Mouse (Mus musculus) myocyte (in vitro differentiated cells): ENCODE measurements around the gene Plekhs1. TPM values are rescaled to one million over a fixed set of nuclear protein-coding genes. Genes with fewer than 3 reads are reported as not detected.

ENCODE experiments used
- H3K27me3 ChIP-seq: one replicate; pipeline ENCODE4 v1.6.1; 2011; ENCODE audit not compliant: control insufficient read depth, insufficient read depth, insufficient read length
- H3K36me3 ChIP-seq: one replicate; pipeline ENCODE4 v1.6.1; 2011; ENCODE audit not compliant: control insufficient read depth, insufficient read depth
- H3K4me2 ChIP-seq: one replicate; pipeline ENCODE4 v1.6.1; 2011; ENCODE audit warnings: low read depth, control low read depth
- H3K4me3 ChIP-seq: one replicate; pipeline ENCODE4 v1.5.1; 2011; ENCODE audit warnings: mild to moderate bottlenecking, control low read depth, moderate library complexity
- H3K79me2 ChIP-seq: one replicate; pipeline ENCODE4 v1.6.1; 2011; ENCODE audit not compliant: control insufficient read depth, insufficient read depth
- H3ac ChIP-seq: one replicate; pipeline ENCODE4 v1.6.1; 2011; ENCODE audit not compliant: control insufficient read depth, insufficient read length
- CEBPB ChIP-seq: IDR thresholded peaks from 2 replicates; pipeline ENCODE4 v1.6.1; 2011; ENCODE audit warnings: mild to moderate bottlenecking, moderate library complexity; ENCODE audit not compliant: poor library complexity, insufficient read depth, severe bottlenecking
- E2F4 ChIP-seq: IDR thresholded peaks from one replicate; pipeline ENCODE4 v1.6.1; 2011; ENCODE audit warnings: mild to moderate bottlenecking, control low read depth, moderate library complexity; ENCODE audit not compliant: insufficient read depth
- MAX ChIP-seq: IDR thresholded peaks from one replicate; pipeline ENCODE4 v1.6.1; 2011; ENCODE audit warnings: low read depth, mild to moderate bottlenecking, control low read depth
- MYOD1 ChIP-seq, 3 experiments: IDR thresholded peaks; one replicate each; pipeline ENCODE4 v1.6.1; 2011; ENCODE audit warnings: control low read depth in 2 of 3, low read depth in 2 of 3, mild to moderate bottlenecking in 2 of 3, moderate library complexity in 1 of 3; ENCODE audit not compliant: insufficient read length in 2 of 3, control insufficient read depth in 1 of 3
- MYOG ChIP-seq, 3 experiments: IDR thresholded peaks; one replicate each; pipeline ENCODE4 v1.6.1; 2011; ENCODE audit warnings: control low read depth in 2 of 3, low read depth in 2 of 3, mild to moderate bottlenecking in 2 of 3; ENCODE audit not compliant: insufficient read length in 2 of 3, control insufficient read depth in 1 of 3, insufficient read depth in 1 of 3
- POLR2A ChIP-seq: IDR thresholded peaks from one replicate; pipeline ENCODE4 v1.6.1; 2011; ENCODE audit warnings: low read depth, mild to moderate bottlenecking, control low read depth, moderate library complexity; ENCODE audit not compliant: insufficient read length
- POLR2AphosphoS2 ChIP-seq: IDR thresholded peaks from one replicate; pipeline ENCODE4 v1.6.1; 2011; ENCODE audit warnings: low read depth, control low read depth; ENCODE audit not compliant: insufficient read length
- REST ChIP-seq: IDR thresholded peaks from one replicate; pipeline ENCODE4 v1.6.1; 2011; ENCODE audit warnings: mild to moderate bottlenecking, control low read depth, moderate library complexity; ENCODE audit not compliant: insufficient read depth, insufficient read length
- SRF ChIP-seq: IDR thresholded peaks from one replicate; pipeline ENCODE4 v1.6.1; 2011; ENCODE audit warnings: low read depth; ENCODE audit not compliant: control insufficient read depth, insufficient read length
- TCF12 ChIP-seq: IDR thresholded peaks from one replicate; pipeline ENCODE4 v1.6.1; 2011; ENCODE audit warnings: mild to moderate bottlenecking, control low read depth; ENCODE audit not compliant: poor library complexity, insufficient read depth, severe bottlenecking
- TCF3 ChIP-seq: IDR thresholded peaks from one replicate; pipeline ENCODE4 v1.6.1; 2011; ENCODE audit warnings: low read depth, control low read depth; ENCODE audit not compliant: insufficient read length
- USF1 ChIP-seq: IDR thresholded peaks from one replicate; pipeline ENCODE4 v1.6.1; 2011; ENCODE audit warnings: low read depth, mild to moderate bottlenecking, control low read depth, moderate library complexity
- polyA plus RNA-seq: library from polyadenylated mRNA; unstranded; fragments of >200 nt; fragmentation: generic; extraction: Trizol; gene quantifications from one replicate; pipeline ENCODE4 v1.2.1, GENCODE M21; 2012; ENCODE audit warnings: missing spikeins

Gene Plekhs1
- polyA plus RNA-seq, 1 experiment, result 0.04 TPM

- no peaks in the 10 kb centered on the region for H3K79me2 ChIP-seq
- H3ac ChIP-seq, result no peak overlapping the region
- TF ChIP-seq REST (no peak), E2F4 (no peak), MYOD1 (IDR thresholded peaks at IDR 0.05; ENCODE audit: control insufficient read depth in 1 of 3, insufficient read length in 2 of 3, low read depth in 2 of 3) (no peak), TCF3 (no peak), USF1 (no peak), TCF12 (no peak), SRF (no peak), POLR2A (no peak), MYOG (IDR thresholded peaks at IDR 0.05; ENCODE audit: control insufficient read depth in 1 of 3, insufficient read depth in 1 of 3, insufficient read length in 2 of 3, low read depth in 2 of 3) (no peak), POLR2AphosphoS2 (no peak), CEBPB (no peak), MAX (no peak)
- H3K4me3 ChIP-seq, result no peak overlapping the region
- H3K4me2 ChIP-seq, result no peak overlapping the region
- peaks cover 12% of the 10 kb centered on the region for H3K36me3 ChIP-seq
- H3K27me3 ChIP-seq, result no peaks in the 10 kb centered on the region
These were observed 72.9 kb downstream of the Plekhs1 start for GRCm38 (mm10) chr19:56534337-56534736.

DNA sequence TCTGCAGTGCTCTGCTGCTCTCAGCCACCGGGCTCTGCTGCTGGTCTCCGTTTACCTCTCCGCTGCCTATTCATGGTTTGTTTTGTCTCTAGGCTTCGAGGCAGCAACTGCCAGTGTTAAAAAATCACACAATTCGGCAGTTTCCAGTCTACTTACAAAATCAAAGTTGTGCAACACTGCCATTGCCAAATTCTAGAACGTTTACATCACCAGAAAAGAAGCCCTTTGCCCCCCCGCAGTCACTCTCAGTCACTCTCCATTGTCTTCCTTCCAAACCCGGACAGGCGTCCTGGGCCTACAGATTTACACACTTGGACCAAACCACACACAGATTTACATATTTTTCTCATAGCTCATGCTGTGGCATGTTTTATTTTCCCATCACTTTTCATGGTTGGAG is 73.6 kb downstream of the Plekhs1 start:
- Histone ChIP-seq H3K36me3 (peaks cover 12% of the 10 kb centered on the region), H3K79me2 (no peaks in the 10 kb centered on the region), H3K27me3 (no peaks in the 10 kb centered on the region), H3K4me2 (no peak overlapping the region), H3ac (no peak overlapping the region), H3K4me3 (no peak overlapping the region)
- TF ChIP-seq CEBPB, result no peak
- no peak for TF ChIP-seq MYOD1 (IDR thresholded peaks at IDR 0.05; ENCODE audit: control insufficient read depth in 1 of 3, insufficient read length in 2 of 3, low read depth in 2 of 3)
- no peak for TF ChIP-seq TCF3
- no peak for TF ChIP-seq MAX
- TF ChIP-seq E2F4, result no peak
- TF ChIP-seq USF1, result no peak
- no peak for TF ChIP-seq POLR2A
- TF ChIP-seq POLR2AphosphoS2, result no peak
- no peak for TF ChIP-seq REST
- no peak for TF ChIP-seq TCF12
- TF ChIP-seq MYOG (IDR thresholded peaks at IDR 0.05; ENCODE audit: control insufficient read depth in 1 of 3, insufficient read depth in 1 of 3, insufficient read length in 2 of 3, low read depth in 2 of 3), result no peak
- TF ChIP-seq SRF, result no peak

- Histone ChIP-seq H3K36me3 (peaks cover 12% of the 10 kb centered on the region), H3K27me3 (no peaks in the 10 kb centered on the region), H3K4me2 (no peak overlapping the region), H3ac (no peak overlapping the region), H3K79me2 (no peaks in the 10 kb centered on the region), H3K4me3 (no peak overlapping the region)
- TF ChIP-seq POLR2AphosphoS2, result no peak
- no peak for TF ChIP-seq USF1
- TF ChIP-seq CEBPB, result no peak
- no peak for TF ChIP-seq E2F4
- TF ChIP-seq TCF12, result no peak
- no peak for TF ChIP-seq MYOD1 (IDR thresholded peaks at IDR 0.05; ENCODE audit: control insufficient read depth in 1 of 3, insufficient read length in 2 of 3, low read depth in 2 of 3)
- TF ChIP-seq MYOG (IDR thresholded peaks at IDR 0.05; ENCODE audit: control insufficient read depth in 1 of 3, insufficient read depth in 1 of 3, insufficient read length in 2 of 3, low read depth in 2 of 3), result no peak
- TF ChIP-seq SRF, result no peak
- no peak for TF ChIP-seq TCF3
- TF ChIP-seq MAX, result no peak
- TF ChIP-seq POLR2A, result no peak
- no peak for TF ChIP-seq REST
These were observed 74.3 kb downstream of the Plekhs1 start for GRCm38 (mm10) chr19:56535765-56536164.

Other genes starting within 250 kb of the Plekhs1 start
- 0.49 TPM for gene Habp2, start 174.5 kb upstream of the Plekhs1 start, polyA plus RNA-seq
- 25.5 TPM for gene Nrap, start 71.6 kb upstream of the Plekhs1 start, polyA plus RNA-seq
- gene Casp7, start 64.5 kb upstream of the Plekhs1 start, polyA plus RNA-seq, result 6.6 TPM
- 3.3 TPM for gene Dclre1a, start 86.6 kb downstream of the Plekhs1 start, polyA plus RNA-seq
- 6.9 TPM for gene Nhlrc2, start 86.6 kb downstream of the Plekhs1 start, polyA plus RNA-seq